Mouse (Mus musculus): ENCODE measurements around the gene Tbpl1.

- TF ChIP-seq EP300 (IDR thresholded peaks at IDR 0.05) (no peak), CTCF (IDR thresholded peaks at IDR 0.05) (no peak)
Measured at GRCm38 (mm10) chr10:22726295-22726694, 5.4 kb downstream of the Tbpl1 start.

Data from lung, postnatal 0 days (tissue).